Mouse (Mus musculus) embryonic stem cell, embryonic (primary cell): ENCODE data around the gene Sema3g.

Source experiments
- CTCF ChIA-PET, 4 experiments: fragments of 300-600 bp in 2 of 4; fragments of 350-600 bp in 2 of 4; sonication (Branson Sonifier 250); formaldehyde crosslinking; loops; one replicate each; lab custom pipeline; 2022; ENCODE audit warnings: inconsistent platforms in 2 of 4; lab: Charles Lee
- POLR2A ChIA-PET, 4 experiments: fragments of 300-600 bp in 2 of 4; fragments of 350-600 bp in 2 of 4; sonication (Branson Sonifier 250); formaldehyde crosslinking; loops; one replicate each; lab custom pipeline; 2022; ENCODE audit warnings: antibody characterized with exemption in 4 of 4, inconsistent platforms in 1 of 4; lab: Charles Lee

Gene Sema3g

GRCm38 (mm10) chr14:31237101-31237882 is 19.6 kb downstream of the Sema3g start:
- CTCF ChIA-PET, result interaction anchor here in 1 of 4 experiments (0.6 to 0.8 kb wide), 2 partner anchors 12 to 35 kb away, joined by 3 read pairs; no protein-coding TSS in a partner anchor
- POLR2A ChIA-PET, result interaction anchor here in 1 of 4 experiments (0.6 to 1.2 kb wide), 2 partner anchors 47 to 98 kb away, joined by 3 read pairs; no protein-coding TSS in a partner anchor

GRCm38 (mm10) chr14:31240528-31240927 is 22.9 kb downstream of the Sema3g start:
- ChIA-PET CTCF (interaction anchor here in 3 of 4 experiments (0.5 to 0.9 kb wide), 3 partner anchors 25 to 729 kb away, joined by 3 to 6 read pairs (median 5); no protein-coding TSS in a partner anchor), POLR2A (interaction anchor here in 3 of 4 experiments (0.5 to 2.7 kb wide), 8 partner anchors 10 to 634 kb away, joined by 3 to 9 read pairs (median 5); partner anchors contain the start of genes Phf7 (in 1 of the 3) and Tnnc1 (in 1 of the 3))

GRCm38 (mm10) chr14:31244777-31245176 is 27.1 kb downstream of the Sema3g start:
- CTCF ChIA-PET, result no interaction called here
- POLR2A ChIA-PET, result no interaction called here

GRCm38 (mm10) chr14:31245946-31246345 is 28.3 kb downstream of the Sema3g start:
- ChIA-PET CTCF (interaction anchor here in 1 of 4 experiments (1.0 kb wide), 1 partner anchor 26 kb away, joined by 4 read pairs; no protein-coding TSS in a partner anchor), POLR2A (interaction anchor here in 2 of 4 experiments (0.7 to 1.3 kb wide), 2 partner anchors 10 to 24 kb away, joined by 4 read pairs; no protein-coding TSS in a partner anchor)

- CTCF ChIA-PET, result no interaction called here
- POLR2A ChIA-PET, result interaction anchor here in 2 of 4 experiments (0.6 to 1.2 kb wide), 2 partner anchors 9 to 667 kb away, joined by 3 read pairs; no protein-coding TSS in a partner anchor
These were observed 30.7 kb downstream of the Sema3g start for GRCm38 (mm10) chr14:31248396-31248795.

- POLR2A ChIA-PET, result interaction anchor here in 3 of 4 experiments (0.6 to 2.6 kb wide), 25 partner anchors 10 to 997 kb away, joined by 3 to 17 read pairs (median 4); partner anchors contain the start of genes Dcp1a (in 1 of the 3), Nek4 (in 1 of the 3) and Tnnc1 (in 1 of the 3)
- CTCF ChIA-PET, result interaction anchor here in 2 of 4 experiments (0.9 to 1.5 kb wide), 3 partner anchors 19 to 222 kb away, joined by 3 to 10 read pairs (median 3); partner anchors contain the start of gene Sema3g (in 1 of the 2)
These were observed 32.8 kb downstream of the Sema3g start for GRCm38 (mm10) chr14:31250222-31251083.

GRCm38 (mm10) chr14:31251084-31251604 is 33.5 kb downstream of the Sema3g start, which contains the start of the genes Phf7 and Bap1:
Phf7 (minus strand) TSS chr14:31251317.
Bap1 (plus strand) TSS chr14:31251450.
- POLR2A ChIA-PET, result interaction anchor here in 3 of 4 experiments (0.6 to 2.6 kb wide), 24 partner anchors 9 to 998 kb away, joined by 3 to 17 read pairs (median 4); partner anchors contain the start of genes Capn7 (in 1 of the 3), Dcp1a (in 1 of the 3), Nek4 (in 1 of the 3) and Tnnc1 (in 1 of the 3)
- CTCF ChIA-PET, result interaction anchor here in 2 of 4 experiments (0.9 to 1.5 kb wide), 3 partner anchors 18 to 221 kb away, joined by 3 to 10 read pairs (median 3); partner anchors contain the start of gene Sema3g (in 1 of the 2)

GRCm38 (mm10) chr14:31251626-31252025 is 34.0 kb downstream of the Sema3g start:
- CTCF ChIA-PET, result interaction anchor here in 2 of 4 experiments (0.5 to 1.5 kb wide), 4 partner anchors 18 to 695 kb away, joined by 3 to 10 read pairs (median 3); no protein-coding TSS in a partner anchor

GRCm38 (mm10) chr14:31252091-31252490 is 34.4 kb downstream of the Sema3g start:
- POLR2A ChIA-PET, result interaction anchor here in 2 of 4 experiments (0.7 to 2.6 kb wide), 12 partner anchors 9 to 255 kb away, joined by 3 to 17 read pairs (median 4); partner anchors contain the start of genes Capn7 (in 1 of the 2) and Tnnc1 (in 1 of the 2)
- CTCF ChIA-PET, result interaction anchor here in 2 of 4 experiments (0.5 to 1.5 kb wide), 3 partner anchors 17 to 694 kb away, joined by 3 read pairs; no protein-coding TSS in a partner anchor

More at GRCm38 (mm10) chr14:31251626-31252025, 34.0 kb downstream of the Sema3g start:
- POLR2A ChIA-PET, result interaction anchor here in 2 of 4 experiments (0.7 to 2.6 kb wide), 12 partner anchors 9 to 255 kb away, joined by 3 to 17 read pairs (median 4); partner anchors contain the start of genes Capn7 (in 1 of the 2) and Tnnc1 (in 1 of the 2)

- ChIA-PET CTCF (interaction anchor here in 1 of 4 experiments (0.9 kb wide), 1 partner anchor 14 kb away, joined by 5 read pairs; no protein-coding TSS in a partner anchor), POLR2A (interaction anchor here in 2 of 4 experiments (1.0 to 1.6 kb wide), 2 partner anchors 11 kb away, joined by 3 read pairs; no protein-coding TSS in a partner anchor)
These were observed 40.9 kb downstream of the Sema3g start for GRCm38 (mm10) chr14:31258476-31259050.

GRCm38 (mm10) chr14:31260374-31260773 is 42.7 kb downstream of the Sema3g start:
- ChIA-PET CTCF (no interaction called here), POLR2A (interaction anchor here in 2 of 4 experiments (1.1 to 2.1 kb wide), 2 partner anchors 9 to 259 kb away, joined by 3 to 7 read pairs; partner anchors contain the start of genes Bap1 (in 1 of the 2), Phf7 (in 1 of the 2) and Spcs1 (in 1 of the 2))

- ChIA-PET CTCF (interaction anchor here in 3 of 4 experiments (0.6 to 1.1 kb wide), 3 partner anchors 11 to 122 kb away, joined by 3 to 6 read pairs (median 3); no protein-coding TSS in a partner anchor), POLR2A (interaction anchor here in 2 of 4 experiments (1.1 to 2.1 kb wide), 4 partner anchors 9 to 259 kb away, joined by 3 to 7 read pairs (median 6); partner anchors contain the start of genes Bap1 (in 1 of the 2), Phf7 (in 1 of the 2) and Spcs1 (in 1 of the 2))
These were observed 43.3 kb downstream of the Sema3g start for GRCm38 (mm10) chr14:31260932-31261331.

GRCm38 (mm10) chr14:31267649-31268048 is 50.0 kb downstream of the Sema3g start:
- POLR2A ChIA-PET, result interaction anchor here (0.7 to 3.4 kb wide), 5 partner anchors 12 to 1112 kb away, joined by 3 to 17 read pairs (median 6); partner anchors contain the start of genes Bap1 (in 2 of the 4), Phf7 (in 2 of the 4) and Capn7 (in 1 of the 4)
- CTCF ChIA-PET, result interaction anchor here in 1 of 4 experiments (0.6 kb wide), 1 partner anchor 167 kb away, joined by 3 read pairs; no protein-coding TSS in a partner anchor

GRCm38 (mm10) chr14:31268301-31269001 is 50.8 kb downstream of the Sema3g start:
- POLR2A ChIA-PET, result interaction anchor here in 2 of 4 experiments (1.1 to 3.4 kb wide), 4 partner anchors 13 to 897 kb away, joined by 3 to 17 read pairs (median 10); partner anchors contain the start of genes Bap1 (in 1 of the 2) and Phf7 (in 1 of the 2)
- CTCF ChIA-PET, result no interaction called here
